Mouse (Mus musculus): Measurements from ENCODE around the gene Gars. TPM values are rescaled to one million over a fixed set of nuclear protein-coding genes. Genes with fewer than 3 reads are reported as not detected.

Gene Gars
- total RNA-seq, 2 experiments from 2014 or later: 152 to 156 TPM

- DNase-seq (ENCODE audit: low spot score in 2 of 2): no peak
- intact Hi-C loops (cut with DNase I): no loop called here
Measured at GRCm38 (mm10) chr6:55021806-55022205, 16.0 kb upstream of the Gars start.

GRCm38 (mm10) chr6:55027642-55028041 lies 10.2 kb upstream of the Gars start:
- intact Hi-C loops (cut with DNase I): no loop called here

GRCm38 (mm10) chr6:55036731-55037130 lies 1.1 kb upstream of the Gars start:
- intact Hi-C loops (cut with DNase I): no loop called here
- DNase-seq (ENCODE audit: low spot score in 2 of 2): no peak

More at GRCm38 (mm10) chr6:55027642-55028041, 10.2 kb upstream of the Gars start:
- DNase-seq (ENCODE audit: low spot score in 2 of 2): no peak

- DNase-seq (ENCODE audit: low spot score in 2 of 2): no peak
- intact Hi-C loops (cut with DNase I): no loop called here
Measured at GRCm38 (mm10) chr6:55038671-55039445, 1.1 kb downstream of the Gars start.

GRCm38 (mm10) chr6:55039446-55039783 lies 1.6 kb downstream of the Gars start:
- intact Hi-C loops (cut with DNase I): no loop called here
- no peak for DNase-seq (ENCODE audit: low spot score in 2 of 2)

- intact Hi-C loops (cut with DNase I): no loop called here
- DNase-seq (ENCODE audit: low spot score in 2 of 2): no peak
Measured at GRCm38 (mm10) chr6:55040031-55040430, 2.2 kb downstream of the Gars start.

GRCm38 (mm10) chr6:55043206-55043605 lies 5.4 kb downstream of the Gars start:
- intact Hi-C loops (cut with DNase I): no loop called here
- no peak for DNase-seq (ENCODE audit: low spot score in 2 of 2)

- intact Hi-C loops (cut with DNase I): no loop called here
- no peak for DNase-seq (ENCODE audit: low spot score in 2 of 2)
Measured at GRCm38 (mm10) chr6:55044542-55044941, 6.7 kb downstream of the Gars start.

- no peak for DNase-seq (ENCODE audit: low spot score in 2 of 2)
- intact Hi-C loops (cut with DNase I): no loop called here
Measured at GRCm38 (mm10) chr6:55045326-55045725, 7.5 kb downstream of the Gars start.

- intact Hi-C loops (cut with DNase I): no loop called here
- no peak for DNase-seq (ENCODE audit: low spot score in 2 of 2)
Measured at GRCm38 (mm10) chr6:55049186-55049585, 11.4 kb downstream of the Gars start.

GRCm38 (mm10) chr6:55054491-55054890 lies 16.7 kb downstream of the Gars start:
- intact Hi-C loops (cut with DNase I): no loop called here

GRCm38 (mm10) chr6:55057427-55057826 lies 19.6 kb downstream of the Gars start:
- intact Hi-C loops (cut with DNase I): no loop called here
- DNase-seq (ENCODE audit: low spot score in 2 of 2): no peak

More at GRCm38 (mm10) chr6:55054491-55054890, 16.7 kb downstream of the Gars start:
- DNase-seq (ENCODE audit: low spot score in 2 of 2): no peak

GRCm38 (mm10) chr6:55060241-55060825 lies 22.5 kb downstream of the Gars start:
- DNase-seq (ENCODE audit: low spot score in 2 of 2): no peak
- intact Hi-C loops (cut with DNase I): no loop called here

GRCm38 (mm10) chr6:55061328-55061727 lies 23.5 kb downstream of the Gars start:
- intact Hi-C loops (cut with DNase I): no loop called here
- DNase-seq (ENCODE audit: low spot score in 2 of 2): no peak

GRCm38 (mm10) chr6:55062200-55062599 lies 24.4 kb downstream of the Gars start:
- intact Hi-C loops (cut with DNase I): no loop called here
- DNase-seq (ENCODE audit: low spot score in 2 of 2): no peak

GRCm38 (mm10) chr6:55063793-55064476 lies 26.1 kb downstream of the Gars start:
- DNase-seq (ENCODE audit: low spot score in 2 of 2): no peak
- intact Hi-C loops (cut with DNase I): no loop called here

GRCm38 (mm10) chr6:55064477-55064827 lies 26.6 kb downstream of the Gars start:
- DNase-seq (ENCODE audit: low spot score in 2 of 2): no peak
- intact Hi-C loops (cut with DNase I): no loop called here

GRCm38 (mm10) chr6:55065903-55066302 lies 28.1 kb downstream of the Gars start:
- peak in 1 of 2 experiments; percentile 43 for DNase-seq (ENCODE audit: low spot score in 2 of 2)
- intact Hi-C loops (cut with DNase I): no loop called here

- no peak for DNase-seq (ENCODE audit: low spot score in 2 of 2)
- intact Hi-C loops (cut with DNase I): no loop called here
Measured at GRCm38 (mm10) chr6:55076561-55077255, 38.9 kb downstream of the Gars start.

- no peak for DNase-seq (ENCODE audit: low spot score in 2 of 2)
Measured at GRCm38 (mm10) chr6:55081379-55081778, 43.6 kb downstream of the Gars start.

More at GRCm38 (mm10) chr6:55081379-55081778, 43.6 kb downstream of the Gars start:
- intact Hi-C loops (cut with DNase I): no loop called here
